Mouse (Mus musculus) gastrocnemius, postnatal 36 days (tissue): ENCODE data around the gene Hoxd9. TPM values are rescaled to one million over a fixed set of nuclear protein-coding genes. Genes with fewer than 3 reads are reported as not detected.

Experiments
- DNase-seq, 2 experiments: peaks; one replicate each; pipeline ENCODE4 v3.0.0; 2022
- intact Hi-C: fragments of 180-260 bp; cut with DNase I; formaldehyde crosslinking; loops from one replicate; pipeline ENCODE4 v1.15.1; 2025
- microRNA-seq, 2 experiments: library from miRNA; unstranded; fragments of <30 nt; microRNA quantifications; one replicate each; pipeline ENCODE4 v1.2.0; 2021
- total RNA-seq, 2 experiments: library from RNA; stranded (reverse); gene quantifications; 2 replicates each; pipeline ENCODE4 v1.2.3; 2021

Hoxd9 gene
- total RNA-seq, 2 experiments from 2014 or later = 16.7 to 16.8 TPM

- DNase-seq = no peak
- intact Hi-C loops = no loop called here
These were observed 42.3 kb downstream of the Hoxd9 start for GRCm38 (mm10) chr2:74739869-74740268.

- intact Hi-C loops = no loop called here
- DNase-seq = no peak
These were observed 43.0 kb downstream of the Hoxd9 start for GRCm38 (mm10) chr2:74740311-74741091.

- no peak for DNase-seq
- intact Hi-C loops = no loop called here
These were observed 43.9 kb downstream of the Hoxd9 start for GRCm38 (mm10) chr2:74741252-74741978.

- intact Hi-C loops = no loop called here
These were observed 44.4 kb downstream of the Hoxd9 start for GRCm38 (mm10) chr2:74741979-74742277.

GRCm38 (mm10) chr2:74745540-74746297 lies 48.2 kb downstream of the Hoxd9 start:
- no peak for DNase-seq

More at GRCm38 (mm10) chr2:74741979-74742277, 44.4 kb downstream of the Hoxd9 start:
- DNase-seq = no peak

GRCm38 (mm10) chr2:74746298-74746921 lies 48.9 kb downstream of the Hoxd9 start:
- intact Hi-C loops = no loop called here

More at GRCm38 (mm10) chr2:74745540-74746297, 48.2 kb downstream of the Hoxd9 start:
- intact Hi-C loops = no loop called here

GRCm38 (mm10) chr2:74747006-74747405 lies 49.5 kb downstream of the Hoxd9 start:
- no peak for DNase-seq
- intact Hi-C loops = no loop called here

More at GRCm38 (mm10) chr2:74746298-74746921, 48.9 kb downstream of the Hoxd9 start:
- no peak for DNase-seq

- intact Hi-C loops = no loop called here
- DNase-seq = no peak
These were observed 50.2 kb downstream of the Hoxd9 start for GRCm38 (mm10) chr2:74747661-74748141.

GRCm38 (mm10) chr2:74748436-74748995 lies 51.0 kb downstream of the Hoxd9 start:
- DNase-seq = no peak
- intact Hi-C loops = no loop called here

- DNase-seq = no peak
- intact Hi-C loops = no loop called here
These were observed 52.0 kb downstream of the Hoxd9 start for GRCm38 (mm10) chr2:74749337-74750121.

Small RNA genes within 50 kb of the gene (microRNA-seq; reads per million reads assigned to microRNA genes)
- gene Gm44463 (0 reads per million in 2 experiments), gene Mir10b (17,226 to 26,347 reads per million in 2 experiments)

Other genes with a start within 250 kb of the Hoxd9 start
- gene Lnpk, start 118.3 kb upstream of the Hoxd9 start, total RNA-seq = 10 to 100 TPM; 47.6 to 50.4 TPM
- gene Evx2, start 38.2 kb upstream of the Hoxd9 start, total RNA-seq = not detected
- not detected for gene Hoxd13, start 29.4 kb upstream of the Hoxd9 start, total RNA-seq
- not detected for gene Hoxd12, start 22.7 kb upstream of the Hoxd9 start, total RNA-seq
- gene Hoxd11, start 18.2 kb upstream of the Hoxd9 start, total RNA-seq = not detected
- gene Hoxd10, start 5.8 kb upstream of the Hoxd9 start, total RNA-seq = 1 to 10 TPM; 3.8 to 4.6 TPM
- gene Hoxd8, start 6.9 kb downstream of the Hoxd9 start, total RNA-seq = 10 to 100 TPM; 38.1 to 38.5 TPM
- gene Hoxd3, start 14.2 kb downstream of the Hoxd9 start, total RNA-seq = under 1 TPM in 1 of 2 experiments, not detected in 1; 0.32 TPM
- gene Hoxd4, start 14.2 kb downstream of the Hoxd9 start, total RNA-seq = 1 to 10 TPM; 1.1 to 1.5 TPM
- under 1 TPM in 1 of 2 experiments, not detected in 1; 0.12 TPM for gene Gm28230, start 29.0 kb downstream of the Hoxd9 start, total RNA-seq
- not detected for gene Hoxd1, start 65.3 kb downstream of the Hoxd9 start, total RNA-seq
- 10 to 100 TPM; 26.1 to 32.9 TPM for gene Mtx2, start 128.1 kb downstream of the Hoxd9 start, total RNA-seq